Mouse (Mus musculus) kidney, embryonic 14.5 days (tissue): ENCODE results near the gene 1810043G02Rik. TPM values are rescaled to one million over a fixed set of nuclear protein-coding genes. Genes with fewer than 3 reads are reported as not detected.

Experiments
- ATAC-seq: fragments of 200-750 bp; cut with Nextera tagmentation; 2 replicates; pipeline ENCODE4 v1.8.0; 2017; ENCODE audit warnings: moderate number of reproducible peaks, mild to moderate bottlenecking, moderate TSS enrichment, moderate library complexity; ENCODE audit not compliant: low FRiP score, low TSS enrichment
- H3K27ac ChIP-seq: fragments of 300-500 bp; sonication (generic); 2 replicates; pipeline ENCODE4 v1.5.1; 2014; ENCODE audit warnings: low read depth, mild to moderate bottlenecking, low read length, moderate library complexity, mixed read lengths
- H3K27me3 ChIP-seq: fragments of 300-500 bp; sonication (generic); 2 replicates; pipeline ENCODE4 v1.6.1; 2014; ENCODE audit warnings: mild to moderate bottlenecking, low read length; ENCODE audit not compliant: control insufficient read depth, insufficient read depth
- H3K36me3 ChIP-seq: fragments of 300-500 bp; sonication (generic); 2 replicates; pipeline ENCODE4 v1.6.1; 2014; ENCODE audit warnings: low read length, mixed read lengths; ENCODE audit not compliant: control insufficient read depth, insufficient read depth
- H3K4me1 ChIP-seq: fragments of 300-500 bp; sonication (generic); 2 replicates; pipeline ENCODE4 v1.6.1; 2014; ENCODE audit warnings: low read length, mixed read lengths; ENCODE audit not compliant: control insufficient read depth, insufficient read depth
- H3K4me2 ChIP-seq: fragments of 300-500 bp; sonication (generic); replicated peaks from 2 replicates; pipeline ENCODE4 v1.6.1; 2014; ENCODE audit warnings: low read depth, mild to moderate bottlenecking, low read length
- H3K4me3 ChIP-seq: fragments of 300-500 bp; sonication (generic); 2 replicates; pipeline ENCODE4 v1.5.1; 2014; ENCODE audit warnings: mild to moderate bottlenecking, low read length
- H3K9ac ChIP-seq: fragments of 300-500 bp; sonication (generic); 2 replicates; pipeline ENCODE4 v1.6.1; 2014; ENCODE audit warnings: low read depth, mild to moderate bottlenecking, low read length, moderate library complexity
- H3K9me3 ChIP-seq: fragments of 300-500 bp; sonication (generic); 2 replicates; pipeline ENCODE4 v1.6.1; 2016; ENCODE audit warnings: low read length; ENCODE audit not compliant: control insufficient read depth
- WGBS: fragments of 180-500 bp; shearing (Covaris S2); extraction: QIAGEN DNeasy Blood & Tissue Kit; methylation state at CpG from one replicate; pipeline ENCODE4 v1.1.7; 2014; 5-methylcytosine and 5-hydroxymethylcytosine counted together
- polyA plus RNA-seq: library from polyadenylated mRNA; unstranded; fragments of >200 nt; fragmentation: Nextera tagmentation; extraction: Ambion mirVana; gene quantifications from 2 replicates; pipeline ENCODE4 v1.2.1, GENCODE M21; 2014

The 1810043G02Rik gene
- polyA plus RNA-seq, 1 experiment from 2014 or later = 35.8 TPM

DNA sequence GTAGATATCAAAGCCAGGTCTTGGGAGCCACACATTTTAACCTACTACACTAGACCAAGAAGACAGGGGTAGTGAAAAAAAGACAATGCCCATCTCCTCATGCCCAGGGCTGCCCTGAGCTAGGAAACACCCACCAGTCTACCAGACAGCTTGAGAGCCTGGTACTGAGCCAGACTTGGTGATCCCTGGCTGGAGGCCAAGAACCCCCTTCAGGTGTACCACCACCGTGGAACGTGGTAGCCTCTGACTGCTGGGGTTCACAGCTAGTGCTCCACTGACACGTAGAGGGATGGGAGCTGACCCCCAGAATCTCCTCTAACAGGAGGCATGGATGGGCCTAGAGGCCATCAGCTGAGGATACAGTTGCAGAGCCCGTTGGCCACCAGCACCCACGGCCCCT is 21.9 kb downstream of the 1810043G02Rik start:
- Histone ChIP-seq H3K27ac (no peak overlapping the region), H3K36me3 (peaks cover 80% of the 10 kb centered on the region), H3K4me3 (no peak overlapping the region), H3K9ac (no peak overlapping the region), H3K9me3 (no peaks in the 10 kb centered on the region), H3K4me1 (no peaks in the 10 kb centered on the region), H3K27me3 (no peaks in the 10 kb centered on the region), H3K4me2 (no peak overlapping the region)
- WGBS = 95% methylated on average over 5 of the region's 5 CpGs
- ATAC-seq = no peak

DNA sequence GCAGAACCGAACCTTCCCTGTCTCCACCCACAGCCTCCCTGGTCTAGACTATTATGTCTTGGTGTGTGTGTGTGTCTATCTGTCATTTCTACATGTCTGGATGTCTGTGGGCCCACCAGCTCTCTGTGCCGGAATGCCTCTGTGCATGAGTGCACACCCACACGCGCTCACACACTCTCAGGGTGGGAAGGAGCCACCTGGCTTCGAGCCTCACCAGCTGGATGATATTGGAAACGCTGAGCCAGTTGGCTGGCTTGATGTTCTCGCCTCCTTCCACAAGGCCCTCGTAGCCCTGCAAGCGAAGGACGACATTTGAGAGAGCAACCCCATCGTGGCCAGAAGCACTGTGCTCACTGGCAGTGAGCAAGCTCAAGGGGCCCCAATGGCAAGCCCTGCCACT is 23.5 kb downstream of the 1810043G02Rik start:
- H3K4me3 ChIP-seq = no peak overlapping the region
- H3K4me1 ChIP-seq = peaks cover 11% of the 10 kb centered on the region
- 76% methylated on average over 11 of the region's 11 CpGs for WGBS
- ATAC-seq = no peak
- no peak overlapping the region for H3K4me2 ChIP-seq
- H3K9me3 ChIP-seq = no peaks in the 10 kb centered on the region
- H3K27me3 ChIP-seq = no peaks in the 10 kb centered on the region
- H3K27ac ChIP-seq = no peak overlapping the region
- peaks cover 65% of the 10 kb centered on the region for H3K36me3 ChIP-seq
- no peak overlapping the region for H3K9ac ChIP-seq

DNA sequence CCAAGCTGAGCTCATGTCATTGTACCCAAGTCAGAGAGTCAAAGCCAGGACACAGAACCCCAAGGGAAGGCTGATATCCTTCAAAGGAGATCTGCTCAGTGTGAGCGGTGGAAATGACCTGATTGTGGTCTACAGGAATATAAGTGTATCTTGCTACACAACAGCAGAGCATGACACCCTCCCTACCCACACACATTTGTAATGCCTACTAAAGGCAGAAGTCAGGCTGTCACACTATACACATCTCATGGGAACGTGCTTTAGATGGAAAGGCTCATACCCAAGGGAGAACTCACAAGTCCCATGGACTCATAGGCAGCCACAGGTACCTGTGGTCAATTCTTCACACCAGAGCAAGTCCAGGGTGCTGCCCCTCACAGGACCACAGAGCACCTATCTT is 24.0 kb downstream of the 1810043G02Rik start:
- ATAC-seq = no peak
- no peak overlapping the region for H3K27ac ChIP-seq
- peaks cover 16% of the 10 kb centered on the region for H3K4me1 ChIP-seq
- no peak overlapping the region for H3K4me3 ChIP-seq
- H3K27me3 ChIP-seq = no peaks in the 10 kb centered on the region
- no peak overlapping the region for H3K4me2 ChIP-seq
- WGBS = 89% methylated on average over 2 of the region's 2 CpGs
- H3K9ac ChIP-seq = no peak overlapping the region
- no peaks in the 10 kb centered on the region for H3K9me3 ChIP-seq
- H3K36me3 ChIP-seq = peaks cover 59% of the 10 kb centered on the region

DNA sequence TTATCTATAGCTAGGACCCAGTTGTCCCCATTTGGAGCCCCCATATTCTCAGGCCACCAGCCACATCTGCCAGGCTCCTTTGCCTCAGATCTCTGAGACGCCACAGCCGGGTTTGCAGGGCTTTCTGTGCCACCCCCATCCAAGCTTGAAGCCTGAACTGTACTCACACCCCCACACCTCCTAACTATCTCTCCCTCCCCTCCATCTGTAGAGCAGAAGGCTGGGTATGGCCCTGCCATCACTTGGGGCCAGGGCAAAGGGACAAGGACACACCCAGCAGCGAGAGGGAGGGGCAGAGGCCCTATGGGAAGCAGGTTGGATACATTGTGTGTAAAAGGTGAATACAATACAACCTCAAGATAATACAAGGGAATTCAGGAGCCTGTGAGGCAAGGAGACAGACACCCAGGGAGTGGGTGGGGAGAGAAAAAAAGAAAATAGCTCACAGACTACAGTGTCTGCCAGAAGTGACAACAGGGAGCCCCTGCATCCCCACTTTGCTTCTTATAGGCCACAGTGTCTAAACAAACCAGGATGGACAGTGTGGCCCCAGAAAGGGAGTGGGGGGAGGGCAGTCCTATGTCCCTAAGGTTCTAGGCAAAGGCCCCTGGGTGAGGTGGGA is 26.3 kb downstream of the 1810043G02Rik start:
- H3K27me3 ChIP-seq = no peaks in the 10 kb centered on the region
- H3K9me3 ChIP-seq = no peaks in the 10 kb centered on the region
- no peak overlapping the region for H3K9ac ChIP-seq
- peaks cover 37% of the 10 kb centered on the region for H3K36me3 ChIP-seq
- ATAC-seq = no peak
- H3K4me1 ChIP-seq = peaks cover 32% of the 10 kb centered on the region
- H3K4me2 ChIP-seq = no peak overlapping the region
- no peak overlapping the region for H3K27ac ChIP-seq
- H3K4me3 ChIP-seq = no peak overlapping the region
- 86% methylated on average over 3 of the region's 3 CpGs for WGBS

DNA sequence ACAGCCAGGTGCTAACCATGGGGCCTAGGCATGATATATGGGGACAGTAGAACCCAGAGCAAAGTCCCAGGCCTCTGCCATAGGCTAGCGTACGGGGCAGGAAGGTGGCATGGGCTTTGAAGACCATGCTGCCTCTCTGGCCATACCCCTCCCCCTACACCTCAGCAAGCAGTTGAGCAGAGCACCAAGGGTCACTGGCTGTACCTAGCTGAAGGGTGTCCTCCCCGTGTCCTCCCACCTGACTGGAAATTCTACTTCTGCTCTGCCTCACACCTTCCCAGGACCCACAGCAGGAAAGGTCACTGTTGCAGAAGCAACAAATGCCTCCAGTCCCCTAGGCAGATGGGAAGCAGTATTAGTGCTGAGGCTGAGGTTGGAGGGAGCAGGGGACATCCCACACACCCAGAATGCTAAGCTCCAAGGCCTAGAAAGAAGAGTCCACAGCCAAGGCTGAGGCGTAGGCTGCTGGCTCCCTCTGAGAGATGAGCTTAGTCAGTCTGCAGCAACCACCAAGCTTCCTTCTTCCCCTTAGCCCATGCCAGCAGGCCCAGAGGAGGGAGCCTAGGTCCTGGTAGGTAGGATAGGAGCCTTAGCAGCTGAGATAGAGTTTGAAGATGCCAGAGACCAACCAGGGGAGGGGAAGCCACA is 27.6 kb downstream of the 1810043G02Rik start:
- WGBS = 76% methylated on average over 4 of the region's 4 CpGs
- Histone ChIP-seq H3K36me3 (peaks cover 23% of the 10 kb centered on the region), H3K4me2 (no peak overlapping the region), H3K27me3 (no peaks in the 10 kb centered on the region), H3K9ac (no peak overlapping the region), H3K4me1 (peaks cover 32% of the 10 kb centered on the region), H3K9me3 (no peaks in the 10 kb centered on the region), H3K4me3 (no peak overlapping the region), H3K27ac (no peak overlapping the region)
- no peak for ATAC-seq

DNA sequence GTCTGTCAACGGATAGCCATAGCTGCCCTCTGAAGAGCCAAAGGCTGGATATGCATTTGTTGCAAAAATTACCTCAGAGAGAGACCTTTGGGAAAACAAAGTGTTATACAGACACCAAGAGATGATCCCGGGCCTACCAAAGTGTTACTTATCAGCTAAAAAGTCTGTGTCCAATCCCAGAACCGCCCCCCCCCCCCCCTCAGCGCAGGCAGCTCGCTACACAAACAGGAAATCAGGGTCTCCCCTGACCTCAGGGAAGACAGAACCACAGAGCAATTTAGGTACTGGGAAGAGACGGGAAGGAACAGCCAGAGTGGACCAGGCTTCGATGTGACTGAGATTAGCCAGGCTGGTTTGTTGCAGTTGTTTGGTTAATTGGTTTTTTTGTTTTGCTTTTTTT is 28.9 kb downstream of the 1810043G02Rik start:
- Histone ChIP-seq H3K9me3 (no peaks in the 10 kb centered on the region), H3K9ac (peak overlapping the region; percentile 45; the same call in 1 of the 2 replicates), H3K36me3 (peaks cover 11% of the 10 kb centered on the region; the same call in 1 of the 2 replicates), H3K27ac (no peak overlapping the region), H3K4me3 (no peak overlapping the region), H3K4me2 (peak overlapping the region; percentile 69; the same call in 1 of the 2 replicates), H3K4me1 (peaks cover 32% of the 10 kb centered on the region), H3K27me3 (no peaks in the 10 kb centered on the region)
- 18% methylated on average over 7 of the region's 7 CpGs for WGBS
- no peak for ATAC-seq

DNA sequence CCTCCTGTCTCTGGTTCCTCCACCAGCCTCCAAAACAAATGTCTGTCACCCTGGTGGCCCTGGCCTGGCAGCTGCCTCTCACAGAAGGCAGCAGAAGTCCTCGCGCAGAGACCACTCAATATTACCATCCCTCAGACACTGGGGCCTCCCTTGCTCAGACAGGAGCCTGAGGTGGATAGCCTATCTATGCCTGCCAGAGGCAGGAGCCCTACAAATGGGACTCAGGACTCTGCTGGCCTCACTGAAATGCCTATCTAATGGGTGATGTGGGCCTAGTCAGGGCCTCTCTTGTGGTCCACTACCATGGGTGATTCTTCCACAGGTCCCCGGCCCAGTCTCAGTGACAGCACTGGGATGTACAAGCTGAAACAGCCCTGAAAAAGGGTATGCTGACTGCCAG is 29.8 kb downstream of the 1810043G02Rik start:
- 71% methylated on average over 3 of the region's 3 CpGs for WGBS
- no peak for ATAC-seq
- H3K36me3 ChIP-seq = peaks cover 3% of the 10 kb centered on the region; the same call in 1 of the 2 replicates
- H3K4me2 ChIP-seq = peak overlapping the region; percentile 69
- peak overlapping the region; percentile 65 for H3K4me3 ChIP-seq
- H3K27ac ChIP-seq = peak overlapping the region; percentile 96; the same call in 1 of the 2 replicates
- peak overlapping the region; percentile 78; the same call in 1 of the 2 replicates for H3K9ac ChIP-seq
- peaks cover 32% of the 10 kb centered on the region for H3K4me1 ChIP-seq
- H3K9me3 ChIP-seq = no peaks in the 10 kb centered on the region
- no peaks in the 10 kb centered on the region for H3K27me3 ChIP-seq

DNA sequence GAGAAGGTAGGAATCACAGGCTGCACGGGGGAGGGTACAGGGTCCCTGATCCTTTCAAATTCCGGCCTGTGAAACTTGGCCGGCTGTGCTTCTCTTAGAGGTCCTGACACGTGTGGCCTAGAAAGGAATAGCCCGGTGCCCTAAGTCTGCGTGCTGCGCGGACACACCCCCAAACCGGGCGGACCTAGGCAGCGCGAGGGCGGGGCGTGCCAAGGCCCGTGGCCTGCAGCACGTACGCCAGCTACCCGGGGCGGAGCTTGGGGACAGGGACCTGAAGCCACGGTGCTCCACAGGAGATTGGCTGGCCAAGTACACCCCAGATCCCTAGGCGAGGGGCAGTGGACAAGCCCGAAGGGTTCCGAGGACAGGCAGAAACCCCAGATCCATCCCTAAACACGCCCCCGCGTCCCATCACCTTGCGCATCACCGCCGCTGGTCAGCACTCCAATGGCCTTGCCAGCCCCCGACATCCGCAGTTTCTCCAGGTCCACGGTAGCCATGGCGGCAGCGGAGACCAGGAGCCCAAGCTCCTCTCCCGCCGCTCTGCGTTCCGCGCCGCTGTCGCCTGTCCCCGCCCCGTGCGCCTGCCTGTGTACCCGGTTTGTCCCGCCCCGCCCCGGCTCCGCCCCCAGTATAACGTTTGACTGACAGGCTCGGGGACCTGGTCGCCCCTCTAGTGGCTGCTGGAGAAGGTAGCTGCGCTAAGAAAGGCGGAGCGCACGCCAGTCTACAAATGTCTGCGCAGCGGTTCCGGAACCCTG is 31.0 kb downstream of the 1810043G02Rik start:
- peak overlapping the region; percentile 69 for H3K4me2 ChIP-seq
- no peaks in the 10 kb centered on the region for H3K9me3 ChIP-seq
- peaks cover 3% of the 10 kb centered on the region; the same call in 1 of the 2 replicates for H3K36me3 ChIP-seq
- peak overlapping the region; percentile 96 for H3K27ac ChIP-seq
- H3K4me3 ChIP-seq = peak overlapping the region; percentile 65
- peak overlapping the region; percentile 78 for H3K9ac ChIP-seq
- no peaks in the 10 kb centered on the region for H3K27me3 ChIP-seq
- ATAC-seq = peak; percentile 95
- H3K4me1 ChIP-seq = peaks cover 32% of the 10 kb centered on the region
- WGBS = under 1% methylated on average over 49 of the region's 59 CpGs

DNA sequence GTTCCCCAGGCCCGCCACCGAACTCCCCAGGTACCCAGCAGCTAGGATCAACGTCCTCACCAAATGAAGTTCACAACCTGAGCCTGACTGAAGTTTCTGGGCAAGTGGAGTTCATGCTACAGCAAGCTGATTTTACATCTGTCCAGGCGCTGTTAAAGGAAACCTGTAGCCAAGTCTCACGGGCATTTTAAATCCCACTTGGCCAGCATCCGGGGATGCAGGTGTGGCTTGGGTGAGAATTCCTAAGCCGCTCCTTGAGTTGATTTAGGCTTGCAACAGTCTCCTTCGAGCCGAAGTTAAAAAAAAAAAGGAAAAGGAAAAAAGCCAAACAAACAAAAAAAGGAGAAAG is 31.6 kb downstream of the 1810043G02Rik start, which contains the start of gene Pfkl:
TSS of gene Pfkl (minus strand) at position 139 of the 349 bp plus-strand sequence.
- Histone ChIP-seq H3K27ac (peak within 1 kb of the TSS; percentile 96), H3K4me2 (peak within 1 kb of the TSS; percentile 69), H3K36me3 (no peaks in the 10 kb centered on the region), H3K4me1 (peaks cover 32% of the 10 kb centered on the region), H3K4me3 (peak within 1 kb of the TSS; percentile 65), H3K9ac (peak within 1 kb of the TSS; percentile 78), H3K9me3 (no peaks in the 10 kb centered on the region), H3K27me3 (no peaks in the 10 kb centered on the region)
- peak; percentile 9; the same call in 1 of the 2 replicates for ATAC-seq
- under 1% methylated on average over 9 of the region's 9 CpGs for WGBS
